In genomic region chr5:111469195-111469882, GRCm38 (mm10) we compare ENCODE assay signal across 25 mouse cellular contexts. TPM values are rescaled to one million over a fixed set of nuclear protein-coding genes. Genes with fewer than 3 reads are reported as not detected.
DNase-seq lines count a peak whose midpoint lies in the region; ATAC-seq and TF ChIP-seq lines count a peak whose summit lies in the region.
"Had no signal": no experiment of that assay in that cellular context is flagged by ENCODE, and none has a peak within 500 bp of the region (broad histone marks: within the 10 kb centered on the region; RNA-seq: fewer than 3 reads in every experiment).

No protein-coding gene starts in this region.

- H3K4me1 ChIP-seq in forebrain, embryonic 10.5 days = peaks cover 15% of the 10 kb centered on the region
- peaks cover 6% of the 10 kb centered on the region for H3K4me1 ChIP-seq in forebrain, embryonic 16.5 days (replicated peaks; ENCODE audit: control insufficient read depth, insufficient read depth, low read length)
- no peaks in the 10 kb centered on the region for H3K4me1 ChIP-seq in MEL (ENCODE audit: control insufficient read depth in 1 of 2, insufficient read depth in 2 of 2, low read length in 2 of 2)
- peaks cover 17% of the 10 kb centered on the region for H3K4me1 ChIP-seq in liver, embryonic 13.5 days (replicated peaks)
- H3K4me1 ChIP-seq: forebrain, embryonic 15.5 days had no signal

- TF ChIP-seq POLR2A in MEL (IDR thresholded peaks at IDR 0.05; ENCODE audit: control insufficient read depth in 1 of 2, insufficient read depth in 1 of 2, low read depth in 1 of 2, low read length in 2 of 2, poor library complexity in 1 of 2) = no peak

- H3K27me3 ChIP-seq in forebrain, embryonic 10.5 days (ENCODE audit: poor library complexity, severe bottlenecking) = no peaks in the 10 kb centered on the region
- no peaks in the 10 kb centered on the region for H3K27me3 ChIP-seq in forebrain, embryonic 16.5 days (replicated peaks; ENCODE audit: control insufficient read depth, insufficient read depth, low read length)
- no peaks in the 10 kb centered on the region for H3K27me3 ChIP-seq in MEL (ENCODE audit: control insufficient read depth in 1 of 2, insufficient read depth in 2 of 2, low read length in 2 of 2)
- H3K27me3 ChIP-seq in liver, embryonic 13.5 days = no peaks in the 10 kb centered on the region
- H3K27me3 ChIP-seq: CH12.LX; embryonic facial prominence, embryonic 12.5 days; forebrain, embryonic 15.5 days; heart, embryonic 15.5 days; hindbrain, embryonic 12.5 days; lung, embryonic 15.5 days; midbrain, embryonic 12.5 days had no signal

- peak in 1 of 2 experiments; percentile 58; a peak in 2 of 4 replicates for TF ChIP-seq EP300 in MEL (IDR thresholded peaks at IDR 0.05; ENCODE audit: low read depth in 1 of 2, low read length in 2 of 2)

- no peak for DNase-seq in forebrain, embryonic 10.5 days (ENCODE audit: extremely low spot score, low spot score)
- peak; percentile 3 for DNase-seq in MEL (ENCODE audit: low read depth, low spot score)
- no peak for DNase-seq in liver, embryonic 13.5 days
- DNase-seq in urinary bladder, adult 18-20 months (ENCODE audit: low spot score in 2 of 2) = no peak
- no peak for DNase-seq in retina, postnatal 1 day
- DNase-seq: adrenal gland, postnatal 10 days; cerebellum, adult 9-10 months; cerebellum, postnatal 36 days; kidney, postnatal 14 days; layer of hippocampus, adult 9-11 months had no signal

- TF ChIP-seq CTCF in MEL (IDR thresholded peaks at IDR 0.05 in 2 of 3, conservative IDR thresholded peaks at IDR 0.05 in 1 of 3; ENCODE audit: control insufficient read depth in 1 of 3, insufficient read depth in 1 of 3, low read depth in 2 of 3, low read length in 3 of 3, poor library complexity in 1 of 3, severe bottlenecking in 1 of 3) = no peak

- no peak for ATAC-seq in forebrain, embryonic 16.5 days
- ATAC-seq in liver, embryonic 13.5 days (ENCODE audit: low read depth) = peak; percentile 62
- peak; percentile 41 for ATAC-seq in megakaryocyte progenitor cell, adult 5-6 weeks (replicated peaks; ENCODE audit: poor library complexity)
- no peak for ATAC-seq in inflammation-experienced regulatory T-cells, adult 6 months
- ATAC-seq: forebrain, embryonic 15.5 days; intestine, postnatal 0 days; Patski had no signal

- H3K4me2 ChIP-seq in forebrain, embryonic 16.5 days (ENCODE audit: low read length) = no peak overlapping the region
- H3K4me2 ChIP-seq in liver, embryonic 13.5 days = no peak overlapping the region
- H3K4me2 ChIP-seq: embryonic facial prominence, embryonic 12.5 days; forebrain, embryonic 15.5 days; heart, embryonic 15.5 days; hindbrain, embryonic 12.5 days; lung, embryonic 15.5 days; midbrain, embryonic 12.5 days; neural tube, embryonic 13.5 days had no signal

- no peaks in the 10 kb centered on the region for H3K79me2 ChIP-seq in MEL (ENCODE audit: control insufficient read depth, insufficient read depth, low read length, poor library complexity)

- TF ChIP-seq RAD21 in MEL (IDR thresholded peaks at IDR 0.05; ENCODE audit: low read depth, low read length) = no peak

- H3K9me3 ChIP-seq in forebrain, embryonic 10.5 days = no peaks in the 10 kb centered on the region; the same call in 1 of the 2 replicates
- no peaks in the 10 kb centered on the region for H3K9me3 ChIP-seq in forebrain, embryonic 16.5 days (ENCODE audit: control insufficient read depth, low read length)
- no peaks in the 10 kb centered on the region for H3K9me3 ChIP-seq in MEL (replicated peaks; ENCODE audit: insufficient read depth, low read length)
- H3K9me3 ChIP-seq in liver, embryonic 13.5 days (replicated peaks) = no peaks in the 10 kb centered on the region
- H3K9me3 ChIP-seq: forebrain, embryonic 15.5 days; hindbrain, embryonic 12.5 days; lung, embryonic 15.5 days; midbrain, embryonic 12.5 days; neural tube, embryonic 13.5 days had no signal

- H3K4me3 ChIP-seq in forebrain, embryonic 10.5 days = no peak overlapping the region
- H3K4me3 ChIP-seq in forebrain, embryonic 16.5 days (replicated peaks; ENCODE audit: low read length) = no peak overlapping the region
- no peak overlapping the region for H3K4me3 ChIP-seq in MEL (ENCODE audit: control insufficient read depth in 1 of 2, insufficient read depth in 1 of 2, low read depth in 2 of 2, low read length in 2 of 2)
- no peak overlapping the region for H3K4me3 ChIP-seq in liver, embryonic 13.5 days (replicated peaks)
- H3K4me3 ChIP-seq: embryonic facial prominence, embryonic 12.5 days; forebrain, embryonic 15.5 days; heart, embryonic 15.5 days; hindbrain, embryonic 12.5 days; left cerebral cortex, adult 2 months; lung, embryonic 15.5 days; midbrain, embryonic 12.5 days; neural tube, embryonic 13.5 days had no signal

- H3K36me3 ChIP-seq in forebrain, embryonic 10.5 days (replicated peaks) = no peaks in the 10 kb centered on the region
- H3K36me3 ChIP-seq in forebrain, embryonic 16.5 days (ENCODE audit: control insufficient read depth, insufficient read depth) = no peaks in the 10 kb centered on the region
- H3K36me3 ChIP-seq in MEL (ENCODE audit: control insufficient read depth in 1 of 2, insufficient read depth in 2 of 2, low read length in 2 of 2) = no peaks in the 10 kb centered on the region
- no peaks in the 10 kb centered on the region for H3K36me3 ChIP-seq in liver, embryonic 13.5 days
- H3K36me3 ChIP-seq: embryonic facial prominence, embryonic 12.5 days; forebrain, embryonic 15.5 days; heart, embryonic 15.5 days; hindbrain, embryonic 12.5 days; lung, embryonic 15.5 days; midbrain, embryonic 12.5 days; neural tube, embryonic 13.5 days had no signal

- WGBS in forebrain, embryonic 10.5 days = 84% methylated on average over 7 of the region's 7 CpGs
- WGBS in forebrain, embryonic 16.5 days = 85% methylated on average over 7 of the region's 7 CpGs
- 30% methylated on average over 7 of the region's 7 CpGs for WGBS in liver, embryonic 13.5 days (ENCODE audit: insufficient replicate concordance)

- no peak overlapping the region for H3K9ac ChIP-seq in forebrain, embryonic 16.5 days (replicated peaks; ENCODE audit: low read depth, low read length)
- H3K9ac ChIP-seq in MEL (ENCODE audit: control insufficient read depth, low read depth, low read length, poor library complexity, severe bottlenecking) = no peak overlapping the region
- H3K9ac ChIP-seq in liver, embryonic 13.5 days = no peak overlapping the region
- H3K9ac ChIP-seq: embryonic facial prominence, embryonic 12.5 days; forebrain, embryonic 15.5 days; heart, embryonic 15.5 days; hindbrain, embryonic 12.5 days; lung, embryonic 15.5 days; midbrain, embryonic 12.5 days; neural tube, embryonic 13.5 days had no signal

- H3K27ac ChIP-seq in forebrain, embryonic 10.5 days = peak overlapping the region; percentile 31; the same call in 1 of the 2 replicates
- H3K27ac ChIP-seq in forebrain, embryonic 16.5 days (ENCODE audit: low read length) = no peak overlapping the region
- no peak overlapping the region for H3K27ac ChIP-seq in MEL (ENCODE audit: control insufficient read depth, low read depth, low read length)
- peak overlapping the region; percentile 68 for H3K27ac ChIP-seq in liver, embryonic 13.5 days
- H3K27ac ChIP-seq: embryonic facial prominence, embryonic 12.5 days; forebrain, embryonic 15.5 days; heart, embryonic 15.5 days; hindbrain, embryonic 12.5 days; left cerebral cortex, adult 2 months; lung, embryonic 15.5 days; midbrain, embryonic 12.5 days; neural tube, embryonic 13.5 days had no signal

TF ChIP-seq in MEL, 35 proteins besides CTCF, POLR2A, EP300 and RAD21:
- TF ChIP-seq GATA1 (IDR thresholded peaks at IDR 0.05; ENCODE audit: low read depth, low read length) (no peak), TCF12 (IDR thresholded peaks at IDR 0.05; ENCODE audit: low read depth, low read length) (peak; percentile 73)
TF ChIP-seq in MEL: peak in this region for 1.

RNA-seq across cellular contexts. Expression of gene Mn1, which starts 52.2 kb away (rescaled TPM):
- polyA plus RNA-seq in forebrain, embryonic 10.5 days (2016; fragmentation: Nextera tagmentation; extraction: Ambion mirVana) = 36.5 and 40.0 TPM in 2 replicates
- 99.6 and 106 TPM in 2 replicates for polyA plus RNA-seq in forebrain, embryonic 16.5 days (2015; fragmentation: Nextera tagmentation; extraction: Ambion mirVana)
- total RNA-seq in MEL (2012; rRNA removed) = not detected in 2 replicates
- not detected for polyA plus RNA-seq in MEL (2012; ENCODE audit: insufficient read depth in 1 of 2, insufficient read length in 2 of 2, low read depth in 1 of 2, low replicate concordance in 2 of 2, missing spikeins in 1 of 2)
- 1.5 and 1.6 TPM in 2 replicates for polyA plus RNA-seq in liver, embryonic 13.5 days (2015; fragmentation: Nextera tagmentation; extraction: Ambion mirVana)
- total RNA-seq in megakaryocyte progenitor cell, adult 5-6 weeks (2015) = 0.05 and 0.59 TPM in 2 replicates
- total RNA-seq in megakaryocyte progenitor cell, adult 5-6 weeks (2017) = 0.04 and 0.51 TPM in 2 replicates
- polyA plus RNA-seq in inflammation-experienced regulatory T-cells, adult 6 months (2017; shearing (Covaris generic)) = not detected
- total RNA-seq: CH12.LX had no signal
- polyA plus RNA-seq: C2C12 had no signal

Comparison
In these comparisons a context has a peak if more than half of its experiments do, and no peak if none do; other contexts are left out.
1. H3K27ac ChIP-seq: peak in forebrain, embryonic 10.5 days (single experiment) and liver, embryonic 13.5 days (single experiment); none in forebrain, embryonic 16.5 days (single experiment) and MEL (single experiment).
2. ATAC-seq: peak in liver, embryonic 13.5 days (single experiment) and megakaryocyte progenitor cell, adult 5-6 weeks (single experiment); none in forebrain, embryonic 16.5 days (single experiment) and inflammation-experienced regulatory T-cells, adult 6 months (single experiment).
3. RNA of gene Mn1, which starts 52.2 kb away (polyA plus RNA-seq): 99.6 to 106 TPM in forebrain, embryonic 16.5 days and 36.5 to 40.0 TPM in forebrain, embryonic 10.5 days; 1.5 to 1.6 TPM in liver, embryonic 13.5 days, not detected in MEL and not detected in inflammation-experienced regulatory T-cells, adult 6 months; every median in the first group is over 10 times any median in the second.